Mouse (Mus musculus) testis, adult 2 months (tissue): Measurements from ENCODE around the gene Cyp2c23.

Source experiments
- CTCF ChIP-seq: fragments of 200-500 bp; IDR thresholded peaks from 2 replicates; pipeline ENCODE4 v1.5.1; 2012; ENCODE audit warnings: low read depth, mild to moderate bottlenecking, inconsistent platforms, low read length, moderate library complexity; ENCODE audit not compliant: control insufficient read depth, insufficient read depth, insufficient replicate concordance
- POLR2A ChIP-seq: fragments of 200-500 bp; IDR thresholded peaks from 2 replicates; pipeline ENCODE4 v1.6.1; 2012; ENCODE audit warnings: low read depth, mild to moderate bottlenecking, inconsistent platforms, low read length, moderate library complexity; ENCODE audit not compliant: control insufficient read depth

GRCm38 (mm10) chr19:43959162-43959561 lies 69.8 kb downstream of the Cyp2c23 start:
- TF ChIP-seq CTCF (peak; percentile 97), POLR2A (no peak)
